Mouse (Mus musculus): ENCODE measurements at regions not wholly inside any gene's neighbourhood (a gene's known extent, or its start where the extent isn't known, plus 50 kb on each side); places are given as distances from the start of the nearest gene placed in this dataset.

GRCm38 (mm10) chr11:114239311-114239803 lies 172.5 kb upstream of the Sdk2 start:
- peak; percentile 94 for ATAC-seq (ENCODE audit: low FRiP score, low read depth)
- peak overlapping the region; percentile 44; the same call in 1 of the 2 replicates for H3K9ac ChIP-seq (replicated peaks)
- H3K4me3 ChIP-seq = no peak overlapping the region
- peaks cover 21% of the 10 kb centered on the region for H3K4me1 ChIP-seq
- WGBS = 29% methylated on average over 8 of the region's 8 CpGs
- peaks cover 14% of the 10 kb centered on the region for H3K27me3 ChIP-seq
- no peak overlapping the region for H3K4me2 ChIP-seq (replicated peaks)
- H3K27ac ChIP-seq (replicated peaks) = peak overlapping the region; percentile 60
- no peaks in the 10 kb centered on the region; the same call in 1 of the 2 replicates for H3K9me3 ChIP-seq
- no peaks in the 10 kb centered on the region for H3K36me3 ChIP-seq

GRCm38 (mm10) chr11:114238801-114239200 lies 172.0 kb upstream of the Sdk2 start:
- Histone ChIP-seq H3K27ac (replicated peaks) (0 out of 2 replicates have a peak overlapping the region, but pooled peaks have one; percentile 60), H3K4me3 (no peak overlapping the region), H3K4me2 (replicated peaks) (no peak overlapping the region), H3K9me3 (no peaks in the 10 kb centered on the region; the same call in 1 of the 2 replicates), H3K27me3 (peaks cover 13% of the 10 kb centered on the region), H3K4me1 (peaks cover 23% of the 10 kb centered on the region), H3K36me3 (no peaks in the 10 kb centered on the region), H3K9ac (replicated peaks) (no peak overlapping the region)
- ATAC-seq (ENCODE audit: low FRiP score, low read depth) = peak; percentile 60; the same call in 1 of the 2 replicates
- WGBS = 68% methylated on average over 5 of the region's 5 CpGs

GRCm38 (mm10) chr11:114238316-114238715 lies 171.5 kb upstream of the Sdk2 start:
- H3K27me3 ChIP-seq = peaks cover 12% of the 10 kb centered on the region
- H3K9me3 ChIP-seq = no peaks in the 10 kb centered on the region; the same call in 1 of the 2 replicates
- WGBS = 84% methylated on average over 8 of the region's 8 CpGs

GRCm38 (mm10) chr11:114234542-114234910 lies 167.7 kb upstream of the Sdk2 start:
- no peak for ATAC-seq (ENCODE audit: low FRiP score, low read depth)
- no peak overlapping the region for H3K4me2 ChIP-seq (replicated peaks)
- H3K4me3 ChIP-seq = no peak overlapping the region
- H3K9me3 ChIP-seq = no peaks in the 10 kb centered on the region; the same call in 1 of the 2 replicates
- peaks cover 4% of the 10 kb centered on the region; the same call in 1 of the 2 replicates for H3K27me3 ChIP-seq
- no peak overlapping the region for H3K9ac ChIP-seq (replicated peaks)
- WGBS = 71% methylated on average over 1 of the region's 1 CpGs
- H3K36me3 ChIP-seq = no peaks in the 10 kb centered on the region
- no peak overlapping the region for H3K27ac ChIP-seq (replicated peaks)
- peaks cover 26% of the 10 kb centered on the region for H3K4me1 ChIP-seq

More at GRCm38 (mm10) chr11:114238316-114238715, 171.5 kb upstream of the Sdk2 start:
- Histone ChIP-seq H3K9ac (replicated peaks) (no peak overlapping the region), H3K36me3 (no peaks in the 10 kb centered on the region), H3K27ac (replicated peaks) (no peak overlapping the region), H3K4me1 (peaks cover 23% of the 10 kb centered on the region), H3K4me3 (no peak overlapping the region), H3K4me2 (replicated peaks) (no peak overlapping the region)
- no peak for ATAC-seq (ENCODE audit: low FRiP score, low read depth)

GRCm38 (mm10) chr11:114233636-114234541 lies 167.0 kb upstream of the Sdk2 start:
- WGBS = 81% methylated on average over 19 of the region's 19 CpGs
- H3K9ac ChIP-seq (replicated peaks) = no peak overlapping the region
- no peak overlapping the region for H3K27ac ChIP-seq (replicated peaks)
- no peak for ATAC-seq (ENCODE audit: low FRiP score, low read depth)
- no peak overlapping the region for H3K4me3 ChIP-seq
- H3K36me3 ChIP-seq = no peaks in the 10 kb centered on the region
- peaks cover 19% of the 10 kb centered on the region for H3K4me1 ChIP-seq
- no peaks in the 10 kb centered on the region; the same call in 1 of the 2 replicates for H3K9me3 ChIP-seq
- no peak overlapping the region for H3K4me2 ChIP-seq (replicated peaks)
- H3K27me3 ChIP-seq = peaks cover 4% of the 10 kb centered on the region; the same call in 1 of the 2 replicates

- Histone ChIP-seq H3K4me1 (peaks cover 14% of the 10 kb centered on the region; the same call in 1 of the 2 replicates), H3K4me3 (no peak overlapping the region), H3K9me3 (no peaks in the 10 kb centered on the region; the same call in 1 of the 2 replicates), H3K4me2 (replicated peaks) (no peak overlapping the region), H3K27ac (replicated peaks) (no peak overlapping the region), H3K36me3 (no peaks in the 10 kb centered on the region), H3K27me3 (peaks cover 4% of the 10 kb centered on the region; the same call in 1 of the 2 replicates), H3K9ac (replicated peaks) (no peak overlapping the region)
- 65% methylated on average over 4 of the region's 4 CpGs for WGBS
- no peak for ATAC-seq (ENCODE audit: low FRiP score, low read depth)
Observed at GRCm38 (mm10) chr11:114231841-114232240, 165.0 kb upstream of the Sdk2 start.

GRCm38 (mm10) chr11:114229763-114230162 lies 162.9 kb upstream of the Sdk2 start:
- peaks cover 14% of the 10 kb centered on the region; the same call in 1 of the 2 replicates for H3K4me1 ChIP-seq
- no peaks in the 10 kb centered on the region for H3K36me3 ChIP-seq
- no peak overlapping the region for H3K9ac ChIP-seq (replicated peaks)
- no peak overlapping the region for H3K27ac ChIP-seq (replicated peaks)
- no peak overlapping the region for H3K4me2 ChIP-seq (replicated peaks)
- H3K27me3 ChIP-seq = peaks cover 5% of the 10 kb centered on the region
- no peak overlapping the region for H3K4me3 ChIP-seq
- 78% methylated on average over 8 of the region's 8 CpGs for WGBS
- no peak for ATAC-seq (ENCODE audit: low FRiP score, low read depth)
- no peaks in the 10 kb centered on the region for H3K9me3 ChIP-seq

- no peak for ATAC-seq (ENCODE audit: low FRiP score, low read depth)
- H3K4me3 ChIP-seq = no peak overlapping the region
- no peak overlapping the region for H3K27ac ChIP-seq (replicated peaks)
- H3K4me1 ChIP-seq = peaks cover 8% of the 10 kb centered on the region; the same call in 1 of the 2 replicates
- H3K36me3 ChIP-seq = no peaks in the 10 kb centered on the region
- H3K4me2 ChIP-seq (replicated peaks) = no peak overlapping the region
- H3K9me3 ChIP-seq = no peaks in the 10 kb centered on the region
- 79% methylated on average over 6 of the region's 6 CpGs for WGBS
- H3K9ac ChIP-seq (replicated peaks) = no peak overlapping the region
- peaks cover 10% of the 10 kb centered on the region for H3K27me3 ChIP-seq
Observed at GRCm38 (mm10) chr11:114229196-114229595, 162.3 kb upstream of the Sdk2 start.

- 88% methylated on average over 13 of the region's 13 CpGs for WGBS
- Histone ChIP-seq H3K9ac (replicated peaks) (no peak overlapping the region), H3K4me3 (no peak overlapping the region), H3K9me3 (no peaks in the 10 kb centered on the region), H3K27ac (replicated peaks) (no peak overlapping the region), H3K4me1 (no peaks in the 10 kb centered on the region), H3K4me2 (replicated peaks) (no peak overlapping the region), H3K36me3 (no peaks in the 10 kb centered on the region), H3K27me3 (peaks cover 5% of the 10 kb centered on the region)
- no peak for ATAC-seq (ENCODE audit: low FRiP score, low read depth)
Observed at GRCm38 (mm10) chr11:114226553-114226952, 159.7 kb upstream of the Sdk2 start.

- no peak overlapping the region for H3K4me2 ChIP-seq (replicated peaks)
- H3K27me3 ChIP-seq = peaks cover 5% of the 10 kb centered on the region; the same call in 1 of the 2 replicates
- 89% methylated on average over 2 of the region's 2 CpGs for WGBS
- H3K4me1 ChIP-seq = no peaks in the 10 kb centered on the region
- no peak for ATAC-seq (ENCODE audit: low FRiP score, low read depth)
- no peaks in the 10 kb centered on the region for H3K36me3 ChIP-seq
- no peak overlapping the region for H3K4me3 ChIP-seq
- H3K9me3 ChIP-seq = no peaks in the 10 kb centered on the region
- no peak overlapping the region for H3K9ac ChIP-seq (replicated peaks)
- H3K27ac ChIP-seq (replicated peaks) = no peak overlapping the region
Observed at GRCm38 (mm10) chr11:114224706-114225105, 157.9 kb upstream of the Sdk2 start.

- ATAC-seq (ENCODE audit: low FRiP score, low read depth) = no peak
- H3K4me3 ChIP-seq = no peak overlapping the region
- no peak overlapping the region for H3K4me2 ChIP-seq (replicated peaks)
- no peaks in the 10 kb centered on the region for H3K9me3 ChIP-seq
- no peaks in the 10 kb centered on the region for H3K36me3 ChIP-seq
- H3K27ac ChIP-seq (replicated peaks) = no peak overlapping the region
- 88% methylated on average over 3 of the region's 3 CpGs for WGBS
- H3K27me3 ChIP-seq = peaks cover 14% of the 10 kb centered on the region
- peaks cover 12% of the 10 kb centered on the region; the same call in 1 of the 2 replicates for H3K4me1 ChIP-seq
- H3K9ac ChIP-seq (replicated peaks) = no peak overlapping the region
Observed at GRCm38 (mm10) chr11:114223061-114223460, 156.2 kb upstream of the Sdk2 start.

- peaks cover 29% of the 10 kb centered on the region for H3K4me1 ChIP-seq
Observed at GRCm38 (mm10) chr11:114220466-114220865, 153.6 kb upstream of the Sdk2 start.

More at GRCm38 (mm10) chr11:114220466-114220865, 153.6 kb upstream of the Sdk2 start:
- Histone ChIP-seq H3K27me3 (peaks cover 22% of the 10 kb centered on the region), H3K4me3 (no peak overlapping the region), H3K27ac (replicated peaks) (no peak overlapping the region), H3K4me2 (replicated peaks) (no peak overlapping the region), H3K36me3 (no peaks in the 10 kb centered on the region), H3K9me3 (no peaks in the 10 kb centered on the region), H3K9ac (replicated peaks) (no peak overlapping the region)
- WGBS = 95% methylated on average over 2 of the region's 2 CpGs
- ATAC-seq (ENCODE audit: low FRiP score, low read depth) = no peak
